ENCODE assay signal across 9 mouse cellular contexts in genomic region chr1:180405576-180406335, GRCm38 (mm10).
DNase-seq lines count a peak whose midpoint lies in the region; ATAC-seq lines count a peak whose summit lies in the region.
"Had no signal": no experiment of that assay in that cellular context is flagged by ENCODE, and none has a peak within 500 bp of the region (broad histone marks: within the 10 kb centered on the region; RNA-seq: fewer than 3 reads in every experiment).

No protein-coding gene starts in this region.

- no peak overlapping the region for H3K4me2 ChIP-seq in hindbrain, embryonic 13.5 days
- no peak overlapping the region for H3K4me2 ChIP-seq in hindbrain, embryonic 12.5 days (replicated peaks)
- no peak overlapping the region for H3K4me2 ChIP-seq in heart, embryonic 11.5 days
- H3K4me2 ChIP-seq in kidney, embryonic 16.5 days (replicated peaks; ENCODE audit: low read depth, low read length) = no peak overlapping the region
- no peak overlapping the region for H3K4me2 ChIP-seq in midbrain, embryonic 15.5 days

- H3K9me3 ChIP-seq in hindbrain, embryonic 13.5 days = no peaks in the 10 kb centered on the region
- no peaks in the 10 kb centered on the region for H3K9me3 ChIP-seq in hindbrain, embryonic 12.5 days (replicated peaks)
- H3K9me3 ChIP-seq in heart, embryonic 11.5 days (replicated peaks; ENCODE audit: control insufficient read depth, low read length) = no peaks in the 10 kb centered on the region
- no peaks in the 10 kb centered on the region for H3K9me3 ChIP-seq in kidney, embryonic 16.5 days (ENCODE audit: low read length)
- H3K9me3 ChIP-seq in midbrain, embryonic 15.5 days = no peaks in the 10 kb centered on the region

- no peak overlapping the region for H3K27ac ChIP-seq in hindbrain, embryonic 13.5 days
- H3K27ac ChIP-seq in hindbrain, embryonic 12.5 days = no peak overlapping the region
- peak overlapping the region; percentile 59 for H3K27ac ChIP-seq in heart, embryonic 11.5 days (ENCODE audit: low read depth, low read length)
- H3K27ac ChIP-seq in kidney, embryonic 16.5 days (ENCODE audit: low read length) = peak overlapping the region; percentile 92; the same call in 1 of the 2 replicates
- no peak overlapping the region for H3K27ac ChIP-seq in midbrain, embryonic 15.5 days

- H3K36me3 ChIP-seq in hindbrain, embryonic 13.5 days = no peaks in the 10 kb centered on the region
- no peaks in the 10 kb centered on the region for H3K36me3 ChIP-seq in hindbrain, embryonic 12.5 days
- H3K36me3 ChIP-seq in heart, embryonic 11.5 days (ENCODE audit: control insufficient read depth, insufficient read depth, low read length) = no peaks in the 10 kb centered on the region
- H3K36me3 ChIP-seq in kidney, embryonic 16.5 days (ENCODE audit: insufficient read depth, low read length) = no peaks in the 10 kb centered on the region
- H3K36me3 ChIP-seq in midbrain, embryonic 15.5 days (replicated peaks) = no peaks in the 10 kb centered on the region

- no peak for ATAC-seq in hindbrain, embryonic 13.5 days (ENCODE audit: low FRiP score)
- no peak for ATAC-seq in hindbrain, embryonic 12.5 days (ENCODE audit: low FRiP score)
- ATAC-seq in heart, embryonic 11.5 days (replicated peaks; ENCODE audit: insufficient number of reproducible peaks, low FRiP score, low TSS enrichment) = 0 out of 2 replicates have a peak, but pooled peaks have one; percentile 19
- ATAC-seq in kidney, embryonic 16.5 days (ENCODE audit: low FRiP score, low TSS enrichment) = 0 out of 2 replicates have a peak, but pooled peaks have one; percentile 32
- no peak for ATAC-seq in midbrain, embryonic 15.5 days (replicated peaks)

- H3K4me1 ChIP-seq in hindbrain, embryonic 13.5 days (replicated peaks) = peaks cover 19% of the 10 kb centered on the region
- H3K4me1 ChIP-seq in hindbrain, embryonic 12.5 days = peaks cover 18% of the 10 kb centered on the region
- peaks cover 74% of the 10 kb centered on the region for H3K4me1 ChIP-seq in heart, embryonic 11.5 days (ENCODE audit: control insufficient read depth, insufficient read depth, low read length)
- H3K4me1 ChIP-seq in kidney, embryonic 16.5 days (ENCODE audit: insufficient read depth, low read length) = peaks cover 74% of the 10 kb centered on the region
- H3K4me1 ChIP-seq in midbrain, embryonic 15.5 days = peaks cover 6% of the 10 kb centered on the region; the same call in 1 of the 2 replicates

- H3K9ac ChIP-seq in hindbrain, embryonic 13.5 days = peak overlapping the region; percentile 13; the same call in 1 of the 2 replicates
- H3K9ac ChIP-seq in hindbrain, embryonic 12.5 days = no peak overlapping the region
- no peak overlapping the region for H3K9ac ChIP-seq in heart, embryonic 11.5 days (ENCODE audit: low read depth, low read length)
- H3K9ac ChIP-seq in kidney, embryonic 16.5 days (replicated peaks; ENCODE audit: low read length) = no peak overlapping the region
- no peak overlapping the region for H3K9ac ChIP-seq in midbrain, embryonic 15.5 days

- no peaks in the 10 kb centered on the region for H3K27me3 ChIP-seq in hindbrain, embryonic 13.5 days
- no peaks in the 10 kb centered on the region for H3K27me3 ChIP-seq in hindbrain, embryonic 12.5 days
- H3K27me3 ChIP-seq in heart, embryonic 11.5 days (ENCODE audit: control insufficient read depth, insufficient read depth, low read length) = no peaks in the 10 kb centered on the region
- H3K27me3 ChIP-seq in kidney, embryonic 16.5 days (ENCODE audit: insufficient read depth, low read length) = no peaks in the 10 kb centered on the region
- H3K27me3 ChIP-seq in midbrain, embryonic 15.5 days (replicated peaks) = no peaks in the 10 kb centered on the region

- H3K4me3 ChIP-seq in hindbrain, embryonic 13.5 days = no peak overlapping the region
- H3K4me3 ChIP-seq in hindbrain, embryonic 12.5 days = no peak overlapping the region
- no peak overlapping the region for H3K4me3 ChIP-seq in heart, embryonic 11.5 days (ENCODE audit: low read depth, low read length)
- no peak overlapping the region for H3K4me3 ChIP-seq in kidney, embryonic 16.5 days (ENCODE audit: low read length)
- H3K4me3 ChIP-seq in midbrain, embryonic 15.5 days = no peak overlapping the region

- peak; percentile 63 for DNase-seq in lung, postnatal 14 days
- no peak for DNase-seq in urinary bladder, postnatal 25 days (ENCODE audit: low spot score)
- no peak for DNase-seq in spleen, postnatal 14 days (ENCODE audit: low spot score in 2 of 2)
- DNase-seq: layer of hippocampus, postnatal 36 days had no signal

- WGBS in hindbrain, embryonic 13.5 days = 87% methylated on average over 9 of the region's 9 CpGs
- 84% methylated on average over 8 of the region's 9 CpGs for WGBS in hindbrain, embryonic 12.5 days
- WGBS in heart, embryonic 11.5 days (ENCODE audit: insufficient replicate concordance) = 77% methylated on average over 9 of the region's 9 CpGs
- 79% methylated on average over 9 of the region's 9 CpGs for WGBS in kidney, embryonic 16.5 days
- 84% methylated on average over 9 of the region's 9 CpGs for WGBS in midbrain, embryonic 15.5 days

Comparison
In these comparisons a context has a peak if more than half of its experiments do, and no peak if none do; other contexts are left out.
1. ATAC-seq: peak in heart, embryonic 11.5 days (single experiment) and kidney, embryonic 16.5 days (single experiment); none in hindbrain, embryonic 13.5 days (single experiment), hindbrain, embryonic 12.5 days (single experiment) and midbrain, embryonic 15.5 days (single experiment).
2. H3K27ac ChIP-seq: peak in heart, embryonic 11.5 days (single experiment) and kidney, embryonic 16.5 days (single experiment); none in hindbrain, embryonic 13.5 days (single experiment), hindbrain, embryonic 12.5 days (single experiment) and midbrain, embryonic 15.5 days (single experiment).